13 mouse cellular contexts compared by ENCODE assay signal in the genomic region with DNA sequence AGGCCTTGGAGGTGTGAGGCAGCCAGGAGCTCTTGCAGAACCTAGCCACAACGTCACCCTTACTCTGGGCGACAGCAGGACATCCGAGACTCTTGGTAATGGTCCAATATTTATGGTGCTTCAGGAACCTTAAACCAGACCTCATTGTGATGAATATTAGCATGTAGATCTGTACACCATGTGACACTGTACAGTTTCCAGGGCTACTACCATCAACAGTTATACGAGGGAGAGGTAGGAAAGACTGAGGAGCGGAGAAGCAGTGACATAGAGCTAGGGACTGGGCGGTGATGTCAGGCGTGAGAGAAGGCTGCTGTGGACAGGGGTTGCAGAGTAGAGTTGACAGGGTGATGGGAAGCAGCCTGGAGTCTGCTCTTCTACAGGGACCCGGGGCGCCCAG. TPM values are rescaled to one million over a fixed set of nuclear protein-coding genes. Genes with fewer than 3 reads are reported as not detected.
DNase-seq lines count a peak whose midpoint lies in the region; ATAC-seq and TF ChIP-seq lines count a peak whose summit lies in the region.
"Had no signal": no experiment of that assay in that cellular context is flagged by ENCODE, and none has a peak within 500 bp of the region (broad histone marks: within the 10 kb centered on the region; RNA-seq: fewer than 3 reads in every experiment).

No protein-coding gene starts in this region.

- H3K36me3 ChIP-seq in forebrain, embryonic 16.5 days (ENCODE audit: control insufficient read depth, insufficient read depth): no peaks in the 10 kb centered on the region
- peaks cover 14% of the 10 kb centered on the region for H3K36me3 ChIP-seq in forebrain, embryonic 10.5 days (replicated peaks)
- peaks cover 10% of the 10 kb centered on the region; the same call in 1 of the 2 replicates for H3K36me3 ChIP-seq in hindbrain, postnatal 0 days (ENCODE audit: insufficient read depth, low read length)
- peaks cover 22% of the 10 kb centered on the region for H3K36me3 ChIP-seq in hindbrain, embryonic 14.5 days (replicated peaks; ENCODE audit: control insufficient read depth, insufficient read depth)
- H3K36me3 ChIP-seq in limb, embryonic 15.5 days: peaks cover 7% of the 10 kb centered on the region; the same call in 1 of the 2 replicates
- H3K36me3 ChIP-seq in midbrain, postnatal 0 days (ENCODE audit: insufficient read depth, low read length): peaks cover 17% of the 10 kb centered on the region
- H3K36me3 ChIP-seq: liver, embryonic 13.5 days had no signal

- H3K4me2 ChIP-seq in forebrain, embryonic 16.5 days (ENCODE audit: low read length): no peak overlapping the region
- no peak overlapping the region for H3K4me2 ChIP-seq in hindbrain, postnatal 0 days (ENCODE audit: low read depth, low read length)
- no peak overlapping the region for H3K4me2 ChIP-seq in hindbrain, embryonic 14.5 days (replicated peaks)
- H3K4me2 ChIP-seq in limb, embryonic 15.5 days: no peak overlapping the region
- H3K4me2 ChIP-seq in midbrain, postnatal 0 days (ENCODE audit: low read depth, low read length, poor library complexity, severe bottlenecking): no peak overlapping the region
- H3K4me2 ChIP-seq: liver, embryonic 13.5 days; lung, embryonic 14.5 days had no signal

- no peaks in the 10 kb centered on the region for H3K9me3 ChIP-seq in forebrain, embryonic 16.5 days (ENCODE audit: control insufficient read depth, low read length)
- no peaks in the 10 kb centered on the region for H3K9me3 ChIP-seq in forebrain, embryonic 10.5 days
- no peaks in the 10 kb centered on the region for H3K9me3 ChIP-seq in hindbrain, postnatal 0 days (ENCODE audit: low read length)
- no peaks in the 10 kb centered on the region for H3K9me3 ChIP-seq in hindbrain, embryonic 14.5 days (ENCODE audit: control insufficient read depth, low read length)
- no peaks in the 10 kb centered on the region for H3K9me3 ChIP-seq in limb, embryonic 15.5 days
- H3K9me3 ChIP-seq in midbrain, postnatal 0 days (ENCODE audit: low read length): no peaks in the 10 kb centered on the region
- H3K9me3 ChIP-seq: liver, embryonic 13.5 days had no signal

- DNase-seq in forebrain, embryonic 10.5 days (ENCODE audit: extremely low spot score, low spot score): no peak
- DNase-seq in hindbrain, postnatal 0 days (ENCODE audit: low spot score): no peak
- DNase-seq in hindbrain, embryonic 14.5 days (ENCODE audit: low spot score): no peak
- no peak for DNase-seq in midbrain, postnatal 0 days (ENCODE audit: low spot score)
- no peak for DNase-seq in left cerebral cortex, adult 9 months (ENCODE audit: low spot score in 2 of 2)
- DNase-seq: gastrocnemius, postnatal 14 days; liver, embryonic 13.5 days; lung, embryonic 14.5 days; lung, postnatal 36 days; thymus, postnatal 14 days had no signal

- no peak overlapping the region for H3K27ac ChIP-seq in forebrain, embryonic 16.5 days (ENCODE audit: low read length)
- H3K27ac ChIP-seq in forebrain, embryonic 10.5 days: no peak overlapping the region
- no peak overlapping the region for H3K27ac ChIP-seq in hindbrain, postnatal 0 days
- no peak overlapping the region for H3K27ac ChIP-seq in hindbrain, embryonic 14.5 days
- H3K27ac ChIP-seq in limb, embryonic 15.5 days: no peak overlapping the region
- H3K27ac ChIP-seq in midbrain, postnatal 0 days (ENCODE audit: low read depth, low read length): no peak overlapping the region
- H3K27ac ChIP-seq: liver, embryonic 13.5 days had no signal

- 84% methylated on average over 9 of the region's 9 CpGs for WGBS in forebrain, embryonic 16.5 days
- WGBS in forebrain, embryonic 10.5 days: 95% methylated on average over 9 of the region's 9 CpGs
- WGBS in hindbrain, postnatal 0 days: 85% methylated on average over 9 of the region's 9 CpGs
- 93% methylated on average over 9 of the region's 9 CpGs for whole genome bisulfite sequencing in hindbrain, embryonic 14.5 days
- 86% methylated on average over 9 of the region's 9 CpGs for WGBS in limb, embryonic 15.5 days
- WGBS in midbrain, postnatal 0 days: 92% methylated on average over 9 of the region's 9 CpGs

- peak; percentile 41; the same call in 1 of the 2 replicates for ATAC-seq in forebrain, embryonic 16.5 days
- peak; percentile 42 for ATAC-seq in hindbrain, postnatal 0 days
- no peak for ATAC-seq in hindbrain, embryonic 14.5 days (ENCODE audit: low FRiP score)
- 0 out of 2 replicates have a peak, but pooled peaks have one; percentile 30 for ATAC-seq in limb, embryonic 15.5 days (ENCODE audit: insufficient number of reproducible peaks, low FRiP score, low TSS enrichment, low read depth)
- peak; percentile 25; the same call in 1 of the 2 replicates for ATAC-seq in midbrain, postnatal 0 days (ENCODE audit: low FRiP score)
- ATAC-seq: inflammation-experienced regulatory T-cells, adult 6 months had no signal

- no peak for TF ChIP-seq CTCF in hindbrain, postnatal 0 days (IDR thresholded peaks at IDR 0.05; ENCODE audit: low read depth)
- TF ChIP-seq CTCF in midbrain, postnatal 0 days (IDR thresholded peaks at IDR 0.05): no peak

- H3K9ac ChIP-seq in forebrain, embryonic 16.5 days (replicated peaks; ENCODE audit: low read depth, low read length): no peak overlapping the region
- no peak overlapping the region for H3K9ac ChIP-seq in hindbrain, postnatal 0 days (replicated peaks; ENCODE audit: low read length)
- H3K9ac ChIP-seq in hindbrain, embryonic 14.5 days: no peak overlapping the region
- H3K9ac ChIP-seq in limb, embryonic 15.5 days: no peak overlapping the region
- no peak overlapping the region for H3K9ac ChIP-seq in midbrain, postnatal 0 days (replicated peaks; ENCODE audit: low read length, poor library complexity, severe bottlenecking)
- H3K9ac ChIP-seq: liver, embryonic 13.5 days; lung, embryonic 14.5 days had no signal

- no peaks in the 10 kb centered on the region for H3K27me3 ChIP-seq in forebrain, embryonic 16.5 days (replicated peaks; ENCODE audit: control insufficient read depth, insufficient read depth, low read length)
- H3K27me3 ChIP-seq in forebrain, embryonic 10.5 days (ENCODE audit: poor library complexity, severe bottlenecking): no peaks in the 10 kb centered on the region
- H3K27me3 ChIP-seq in hindbrain, postnatal 0 days (ENCODE audit: insufficient read depth, low read length): no peaks in the 10 kb centered on the region
- no peaks in the 10 kb centered on the region for H3K27me3 ChIP-seq in hindbrain, embryonic 14.5 days (ENCODE audit: control insufficient read depth, insufficient read depth, low read length)
- H3K27me3 ChIP-seq in limb, embryonic 15.5 days: no peaks in the 10 kb centered on the region
- no peaks in the 10 kb centered on the region for H3K27me3 ChIP-seq in midbrain, postnatal 0 days (ENCODE audit: insufficient read depth, low read length)
- H3K27me3 ChIP-seq: liver, embryonic 13.5 days had no signal

- no peaks in the 10 kb centered on the region for H3K4me1 ChIP-seq in forebrain, embryonic 16.5 days (replicated peaks; ENCODE audit: control insufficient read depth, insufficient read depth, low read length)
- no peaks in the 10 kb centered on the region for H3K4me1 ChIP-seq in forebrain, embryonic 10.5 days
- no peaks in the 10 kb centered on the region for H3K4me1 ChIP-seq in hindbrain, postnatal 0 days (ENCODE audit: insufficient read depth, low read length)
- no peaks in the 10 kb centered on the region for H3K4me1 ChIP-seq in hindbrain, embryonic 14.5 days (replicated peaks; ENCODE audit: control insufficient read depth, insufficient read depth, low read length)
- H3K4me1 ChIP-seq in limb, embryonic 15.5 days: no peaks in the 10 kb centered on the region
- H3K4me1 ChIP-seq in midbrain, postnatal 0 days (ENCODE audit: insufficient read depth, low read length): no peaks in the 10 kb centered on the region

- H3K4me3 ChIP-seq in forebrain, embryonic 16.5 days (replicated peaks; ENCODE audit: low read length): no peak overlapping the region
- H3K4me3 ChIP-seq in forebrain, embryonic 10.5 days: no peak overlapping the region
- no peak overlapping the region for H3K4me3 ChIP-seq in hindbrain, postnatal 0 days (ENCODE audit: low read length)
- H3K4me3 ChIP-seq in hindbrain, embryonic 14.5 days (replicated peaks; ENCODE audit: low read length): no peak overlapping the region
- no peak overlapping the region for H3K4me3 ChIP-seq in limb, embryonic 15.5 days
- no peak overlapping the region for H3K4me3 ChIP-seq in midbrain, postnatal 0 days (ENCODE audit: low read depth, low read length)
- H3K4me3 ChIP-seq: liver, embryonic 13.5 days had no signal

RNA-seq across cellular contexts. Expression of a gene that starts 26.9 kb away (rescaled TPM):
- 82.8 and 111 TPM in 2 replicates for polyA plus RNA-seq in forebrain, embryonic 16.5 days (2015; fragmentation: Nextera tagmentation; extraction: Ambion mirVana)
- polyA plus RNA-seq in forebrain, embryonic 10.5 days (2016; fragmentation: Nextera tagmentation; extraction: Ambion mirVana): 4.3 and 4.8 TPM in 2 replicates
- total RNA-seq in hindbrain, postnatal 0 days (2014; rRNA removed): 169 and 202 TPM in 2 replicates
- 670 and 683 TPM in 2 replicates for polyA plus RNA-seq in hindbrain, postnatal 0 days (2015; fragmentation: Nextera tagmentation; extraction: Ambion mirVana)
- 338 and 425 TPM in 2 replicates for polyA plus RNA-seq in hindbrain, embryonic 14.5 days (2014; fragmentation: Nextera tagmentation; extraction: Ambion mirVana)
- 2.2 and 4.2 TPM in 2 replicates for polyA plus RNA-seq in limb, embryonic 15.5 days (2015; fragmentation: Nextera tagmentation; extraction: Ambion mirVana)
- 237 and 255 TPM in 2 replicates for total RNA-seq in midbrain, postnatal 0 days (2014; rRNA removed)
- 634 and 693 TPM in 2 replicates for polyA plus RNA-seq in midbrain, postnatal 0 days (2015; fragmentation: Nextera tagmentation; extraction: Ambion mirVana)

RNA-seq across cellular contexts. Expression of a gene that starts 48.7 kb away (rescaled TPM):
- 24.9 and 29.2 TPM in 2 replicates for polyA plus RNA-seq in forebrain, embryonic 16.5 days (2015; fragmentation: Nextera tagmentation; extraction: Ambion mirVana)
- 7.0 and 7.5 TPM in 2 replicates for polyA plus RNA-seq in forebrain, embryonic 10.5 days (2016; fragmentation: Nextera tagmentation; extraction: Ambion mirVana)
- 105 and 140 TPM in 2 replicates for total RNA-seq in hindbrain, postnatal 0 days (2014; rRNA removed)
- polyA plus RNA-seq in hindbrain, postnatal 0 days (2015; fragmentation: Nextera tagmentation; extraction: Ambion mirVana): 35.1 and 36.8 TPM in 2 replicates
- 33.7 and 39.0 TPM in 2 replicates for polyA plus RNA-seq in hindbrain, embryonic 14.5 days (2014; fragmentation: Nextera tagmentation; extraction: Ambion mirVana)
- polyA plus RNA-seq in limb, embryonic 15.5 days (2015; fragmentation: Nextera tagmentation; extraction: Ambion mirVana): 4.9 and 7.6 TPM in 2 replicates
- total RNA-seq in midbrain, postnatal 0 days (2014; rRNA removed): 153 and 159 TPM in 2 replicates
- 25.3 and 34.2 TPM in 2 replicates for polyA plus RNA-seq in midbrain, postnatal 0 days (2015; fragmentation: Nextera tagmentation; extraction: Ambion mirVana)

Comparison
In these comparisons a context has a peak if more than half of its experiments do, and no peak if none do; other contexts are left out.
1. RNA of a gene that starts 26.9 kb away (polyA plus RNA-seq): 634 to 693 TPM in midbrain, postnatal 0 days, 670 to 683 TPM in hindbrain, postnatal 0 days, 338 to 425 TPM in hindbrain, embryonic 14.5 days and 82.8 to 111 TPM in forebrain, embryonic 16.5 days; 4.3 to 4.8 TPM in forebrain, embryonic 10.5 days and 2.2 to 4.2 TPM in limb, embryonic 15.5 days; every median in the first group is over 10 times any median in the second.